Mouse (Mus musculus) forebrain, embryonic 13.5 days (tissue): ENCODE data around the gene Tamm41. TPM values are rescaled to one million over a fixed set of nuclear protein-coding genes. Genes with fewer than 3 reads are reported as not detected.
A peak's percentile ranks its signal among the peaks of the same experiment; 100 is the strongest.

Source experiments
- ATAC-seq: fragments of 200-750 bp; cut with Nextera tagmentation; 2 replicates; pipeline ENCODE4 v1.8.0; 2017
- H3K27ac ChIP-seq: fragments of 300-500 bp; sonication (generic); 2 replicates; pipeline ENCODE4 v1.5.1; 2015; ENCODE audit warnings: inconsistent platforms, mild to moderate bottlenecking, moderate library complexity
- H3K27me3 ChIP-seq: fragments of 300-500 bp; sonication (generic); 2 replicates; pipeline ENCODE4 v1.6.1; 2015; ENCODE audit warnings: mild to moderate bottlenecking, inconsistent platforms
- H3K36me3 ChIP-seq: fragments of 300-500 bp; sonication (generic); 2 replicates; pipeline ENCODE4 v1.6.1; 2015; ENCODE audit warnings: mild to moderate bottlenecking, inconsistent platforms; ENCODE audit not compliant: poor library complexity, severe bottlenecking
- H3K4me1 ChIP-seq: fragments of 300-500 bp; sonication (generic); 2 replicates; pipeline ENCODE4 v1.6.1; 2015; ENCODE audit warnings: inconsistent platforms
- H3K4me2 ChIP-seq: fragments of 300-500 bp; sonication (generic); 2 replicates; pipeline ENCODE4 v1.6.1; 2015; ENCODE audit warnings: inconsistent platforms, mild to moderate bottlenecking, moderate library complexity
- H3K4me3 ChIP-seq: fragments of 300-500 bp; sonication (generic); 2 replicates; pipeline ENCODE4 v1.5.1; 2015; ENCODE audit warnings: mild to moderate bottlenecking, inconsistent platforms
- H3K9ac ChIP-seq: fragments of 300-500 bp; sonication (generic); 2 replicates; pipeline ENCODE4 v1.6.1; 2015; ENCODE audit warnings: mild to moderate bottlenecking, inconsistent platforms
- H3K9me3 ChIP-seq: fragments of 300-500 bp; sonication (generic); replicated peaks from 2 replicates; pipeline ENCODE4 v1.6.1; 2016; ENCODE audit warnings: inconsistent platforms
- WGBS: fragments of 180-500 bp; shearing (Covaris S2); methylation state at CpG from one replicate; pipeline ENCODE4 v1.1.7; 2015; 5-methylcytosine and 5-hydroxymethylcytosine counted together
- polyA plus RNA-seq: library from polyadenylated mRNA; unstranded; fragments of >200 nt; fragmentation: Nextera tagmentation; extraction: Ambion mirVana; gene quantifications from 2 replicates; pipeline ENCODE4 v1.2.1, GENCODE M21; 2015

Tamm41 gene
- polyA plus RNA-seq, 1 experiment from 2014 or later = 70.9 TPM

DNA sequence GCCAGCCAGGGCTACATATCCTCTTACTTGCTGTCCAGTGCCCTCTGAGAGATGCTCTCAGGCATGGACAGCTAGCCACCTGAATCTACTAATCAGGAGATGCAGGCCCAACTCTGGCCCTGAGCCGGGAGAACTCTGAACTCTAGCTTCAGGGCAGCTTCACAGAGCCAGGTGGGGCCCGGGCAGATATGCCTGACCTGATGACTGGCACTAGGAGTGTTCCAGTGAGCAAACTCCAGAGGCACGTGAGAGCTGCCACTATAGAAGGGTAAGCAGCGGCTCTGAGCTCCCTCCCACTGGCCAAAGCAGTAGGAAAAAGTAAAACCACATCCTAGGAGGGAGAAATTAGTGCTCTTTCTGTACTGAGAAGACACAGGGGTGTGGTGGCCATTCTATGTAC is 24.1 kb downstream of the Tamm41 start:
- Histone ChIP-seq H3K27ac (no peak overlapping the region), H3K9me3 (no peaks in the 10 kb centered on the region), H3K4me2 (no peak overlapping the region), H3K4me3 (no peak overlapping the region), H3K27me3 (no peaks in the 10 kb centered on the region), H3K36me3 (peaks cover 80% of the 10 kb centered on the region), H3K4me1 (no peaks in the 10 kb centered on the region), H3K9ac (no peak overlapping the region)
- 93% methylated on average over 4 of the region's 4 CpGs for WGBS
- ATAC-seq = no peak

GRCm38 (mm10) chr6:115011792-115012191 is 25.9 kb downstream of the Tamm41 start:
- Histone ChIP-seq H3K27ac (no peak overlapping the region), H3K4me3 (no peak overlapping the region), H3K27me3 (no peaks in the 10 kb centered on the region), H3K9ac (no peak overlapping the region), H3K4me1 (peaks cover 9% of the 10 kb centered on the region), H3K9me3 (no peaks in the 10 kb centered on the region), H3K36me3 (peaks cover 64% of the 10 kb centered on the region), H3K4me2 (no peak overlapping the region)
- WGBS = 69% methylated on average over 8 of the region's 8 CpGs
- no peak for ATAC-seq

GRCm38 (mm10) chr6:115010815-115011214 is 26.9 kb downstream of the Tamm41 start:
- H3K27ac ChIP-seq = no peak overlapping the region
- 87% methylated on average over 9 of the region's 9 CpGs for WGBS
- H3K36me3 ChIP-seq = peaks cover 54% of the 10 kb centered on the region
- H3K27me3 ChIP-seq = no peaks in the 10 kb centered on the region
- no peak for ATAC-seq
- no peak overlapping the region for H3K9ac ChIP-seq
- no peaks in the 10 kb centered on the region for H3K9me3 ChIP-seq
- peaks cover 11% of the 10 kb centered on the region for H3K4me1 ChIP-seq
- no peak overlapping the region for H3K4me2 ChIP-seq
- no peak overlapping the region for H3K4me3 ChIP-seq

- Histone ChIP-seq H3K4me1 (peaks cover 11% of the 10 kb centered on the region), H3K4me2 (no peak overlapping the region), H3K9ac (no peak overlapping the region), H3K27ac (no peak overlapping the region), H3K9me3 (no peaks in the 10 kb centered on the region), H3K4me3 (no peak overlapping the region), H3K36me3 (peaks cover 54% of the 10 kb centered on the region), H3K27me3 (no peaks in the 10 kb centered on the region)
- no peak for ATAC-seq
- 82% methylated on average over 9 of the region's 9 CpGs for WGBS
Measured at GRCm38 (mm10) chr6:115010304-115010703, 27.4 kb downstream of the Tamm41 start.

- peak; percentile 74 for ATAC-seq
- no peak overlapping the region for H3K4me2 ChIP-seq
- 23% methylated on average over 5 of the region's 5 CpGs for WGBS
- peaks cover 48% of the 10 kb centered on the region for H3K36me3 ChIP-seq
- no peaks in the 10 kb centered on the region for H3K9me3 ChIP-seq
- no peak overlapping the region for H3K9ac ChIP-seq
- peaks cover 11% of the 10 kb centered on the region for H3K4me1 ChIP-seq
- no peak overlapping the region for H3K4me3 ChIP-seq
- H3K27me3 ChIP-seq = no peaks in the 10 kb centered on the region
- no peak overlapping the region for H3K27ac ChIP-seq
Measured at GRCm38 (mm10) chr6:115007728-115008127, 29.9 kb downstream of the Tamm41 start.

DNA sequence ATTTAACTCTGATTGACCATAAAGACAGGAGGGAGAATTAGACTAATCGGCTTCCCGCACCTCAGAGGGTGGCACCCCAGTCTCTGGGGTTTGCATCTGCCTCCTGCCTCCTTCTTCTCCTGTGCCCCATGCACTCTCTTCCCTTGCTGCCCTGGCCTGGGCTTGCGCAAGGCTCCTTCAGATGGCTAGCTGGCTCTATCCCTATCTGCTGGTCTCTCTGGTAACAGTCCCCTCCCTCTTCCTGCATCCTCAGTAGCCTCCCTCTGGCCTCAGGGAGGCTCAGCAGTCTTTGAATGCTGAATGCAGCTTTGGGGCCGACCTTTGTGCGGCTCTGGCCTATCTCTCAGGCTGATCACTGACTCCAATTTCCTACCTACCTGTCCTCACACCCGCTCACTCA is 30.7 kb downstream of the Tamm41 start:
- ATAC-seq = no peak
- Histone ChIP-seq H3K27me3 (no peaks in the 10 kb centered on the region), H3K4me1 (peaks cover 11% of the 10 kb centered on the region), H3K36me3 (peaks cover 46% of the 10 kb centered on the region), H3K9ac (peak overlapping the region; percentile 32; the same call in 1 of the 2 replicates), H3K4me3 (no peak overlapping the region), H3K4me2 (no peak overlapping the region), H3K9me3 (no peaks in the 10 kb centered on the region), H3K27ac (no peak overlapping the region)
- 51% methylated on average over 6 of the region's 6 CpGs for WGBS

DNA sequence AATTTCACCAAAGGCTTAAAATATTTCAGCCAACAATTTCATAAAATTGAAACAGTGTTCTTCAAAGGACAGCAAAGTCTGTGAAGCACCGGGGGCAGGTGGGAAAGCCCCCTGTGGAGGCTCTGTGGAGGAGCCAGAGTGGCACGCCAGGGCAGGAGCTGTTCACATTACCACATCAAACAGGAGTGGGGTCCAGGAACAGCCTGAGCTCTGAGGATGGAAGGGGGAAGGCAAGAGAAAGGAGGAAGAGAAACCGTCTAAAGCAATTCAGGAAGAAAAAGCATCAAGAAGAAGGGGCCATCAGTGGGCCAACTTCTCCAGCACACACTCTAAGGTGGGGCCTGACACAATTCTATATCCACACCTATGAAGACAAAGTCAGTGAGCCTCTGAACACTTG is 31.6 kb downstream of the Tamm41 start:
- Histone ChIP-seq H3K4me1 (peaks cover 11% of the 10 kb centered on the region), H3K27me3 (no peaks in the 10 kb centered on the region), H3K4me3 (no peak overlapping the region), H3K36me3 (peaks cover 42% of the 10 kb centered on the region), H3K4me2 (no peak overlapping the region), H3K9ac (no peak overlapping the region), H3K27ac (no peak overlapping the region), H3K9me3 (no peaks in the 10 kb centered on the region)
- WGBS = 62% methylated on average over 3 of the region's 3 CpGs
- ATAC-seq = no peak

DNA sequence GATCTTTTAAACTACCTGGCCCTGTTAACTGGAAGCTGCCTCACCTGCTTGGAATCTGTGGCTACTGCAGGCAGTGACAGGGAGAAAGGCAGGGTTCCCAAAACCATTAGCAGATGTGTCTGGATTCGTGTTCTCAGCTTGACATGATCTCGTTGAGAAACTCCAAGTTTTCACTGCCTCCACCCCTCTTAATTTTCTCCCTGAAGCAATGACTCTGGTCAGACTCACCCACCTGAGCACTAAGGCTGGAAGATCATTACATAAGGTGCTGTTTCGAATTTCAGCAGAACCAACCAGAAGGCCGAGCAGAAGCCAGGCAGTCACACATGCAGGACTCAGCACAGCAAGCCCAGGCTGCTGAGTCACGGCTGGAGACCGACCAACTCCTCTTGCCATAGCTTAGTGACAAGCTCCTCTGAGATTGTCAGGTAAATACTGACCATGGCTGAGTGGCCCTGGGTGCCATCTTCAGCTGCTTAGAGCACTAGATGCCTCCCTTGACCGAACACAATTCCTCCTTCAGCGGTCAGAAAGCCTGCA is 32.3 kb downstream of the Tamm41 start:
- no peak overlapping the region for H3K4me3 ChIP-seq
- ATAC-seq = no peak
- 91% methylated on average over 8 of the region's 8 CpGs for WGBS

DNA sequence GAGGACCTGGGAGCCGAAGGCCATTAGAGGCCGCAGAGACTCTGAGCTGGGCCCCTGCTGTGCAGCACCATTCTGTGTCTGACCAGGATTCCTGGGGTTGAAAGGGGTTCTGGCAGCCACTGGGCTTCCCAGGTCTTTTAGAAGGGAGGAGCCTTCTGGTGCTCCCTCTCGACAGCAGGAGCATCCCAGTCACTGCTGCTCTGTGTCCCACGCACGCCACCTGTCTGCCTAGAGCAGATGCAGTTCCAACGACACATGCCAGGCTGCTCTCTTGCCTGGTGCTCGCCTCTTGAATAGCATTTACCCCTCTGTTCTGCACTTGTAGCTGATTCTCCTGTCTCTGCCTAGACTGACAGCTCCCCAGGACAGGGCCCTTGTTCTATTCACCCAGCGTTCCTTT is 33.0 kb downstream of the Tamm41 start:
- Histone ChIP-seq H3K4me1 (peaks cover 11% of the 10 kb centered on the region), H3K9ac (no peak overlapping the region), H3K9me3 (no peaks in the 10 kb centered on the region), H3K4me2 (no peak overlapping the region), H3K27me3 (no peaks in the 10 kb centered on the region), H3K4me3 (no peak overlapping the region), H3K36me3 (peaks cover 38% of the 10 kb centered on the region), H3K27ac (no peak overlapping the region)
- WGBS = 69% methylated on average over 8 of the region's 8 CpGs
- ATAC-seq = no peak

More for the DNA sequence above, 32.3 kb downstream of the Tamm41 start:
- Histone ChIP-seq H3K9ac (no peak overlapping the region), H3K27ac (no peak overlapping the region), H3K27me3 (no peaks in the 10 kb centered on the region), H3K4me1 (peaks cover 11% of the 10 kb centered on the region), H3K9me3 (no peaks in the 10 kb centered on the region), H3K4me2 (no peak overlapping the region), H3K36me3 (peaks cover 38% of the 10 kb centered on the region)

DNA sequence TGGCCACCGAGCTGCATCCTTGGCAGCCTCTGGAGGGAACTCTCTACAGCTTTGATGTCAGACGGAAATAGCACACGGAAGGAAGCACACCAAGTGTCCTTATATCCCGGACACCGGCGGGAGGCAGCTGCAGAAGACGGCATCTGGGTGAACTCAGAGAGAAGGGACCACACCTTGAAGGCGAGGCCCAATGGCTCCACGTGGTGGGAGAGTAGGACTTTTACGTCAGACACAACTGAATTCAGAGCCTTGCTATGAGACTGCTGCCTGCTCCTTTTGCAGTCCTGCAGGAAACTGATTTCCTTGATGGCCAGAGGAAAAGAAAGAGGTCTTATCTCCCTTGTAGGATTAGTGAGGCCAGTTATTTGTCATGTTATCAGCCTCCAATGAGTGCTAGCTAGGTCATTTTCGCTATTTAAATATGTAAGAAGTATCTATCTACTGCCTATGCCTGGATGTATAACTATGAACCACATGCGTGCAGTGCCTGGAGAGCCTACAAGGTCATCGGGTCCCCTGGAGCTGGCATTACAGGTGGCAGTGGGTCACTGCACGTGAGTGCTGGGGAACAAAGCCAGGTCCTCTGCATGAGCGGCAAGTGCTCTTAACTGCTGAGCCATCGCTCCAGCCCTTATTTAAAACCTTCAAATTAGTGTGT is 39.2 kb downstream of the Tamm41 start:
- 95% methylated on average over 16 of the region's 16 CpGs for WGBS
- H3K4me3 ChIP-seq = no peak overlapping the region
- no peak overlapping the region for H3K9ac ChIP-seq
- H3K4me2 ChIP-seq = no peak overlapping the region
- H3K27ac ChIP-seq = no peak overlapping the region
- no peaks in the 10 kb centered on the region for H3K27me3 ChIP-seq
- no peaks in the 10 kb centered on the region for H3K4me1 ChIP-seq
- no peak for ATAC-seq
- H3K9me3 ChIP-seq = peaks cover 4% of the 10 kb centered on the region; the same call in 1 of the 2 replicates
- peaks cover 14% of the 10 kb centered on the region for H3K36me3 ChIP-seq

DNA sequence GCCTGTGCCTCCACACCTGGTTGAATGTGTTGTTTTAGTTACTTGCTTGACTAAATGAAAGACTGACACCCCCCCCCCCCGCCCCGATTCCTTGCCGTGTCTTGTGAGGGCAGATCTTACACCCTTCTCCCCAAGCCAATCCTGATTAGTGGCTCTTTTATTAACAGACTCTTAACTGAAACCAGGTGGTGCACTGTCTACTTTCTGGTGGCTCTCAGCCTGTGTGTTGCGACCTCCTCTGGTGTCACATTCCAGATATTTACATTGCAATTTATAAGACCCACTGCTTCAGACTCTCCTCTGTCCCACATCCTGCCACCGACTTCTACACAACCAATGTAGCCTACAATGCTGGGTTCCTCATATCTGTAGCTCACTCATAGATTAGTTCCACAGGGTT is 40.2 kb downstream of the Tamm41 start:
- H3K36me3 ChIP-seq = peaks cover 14% of the 10 kb centered on the region
- peaks cover 4% of the 10 kb centered on the region; the same call in 1 of the 2 replicates for H3K9me3 ChIP-seq
- no peak overlapping the region for H3K4me3 ChIP-seq
- WGBS = 90% methylated on average over 5 of the region's 5 CpGs
- no peak overlapping the region for H3K4me2 ChIP-seq
- H3K4me1 ChIP-seq = no peaks in the 10 kb centered on the region
- no peaks in the 10 kb centered on the region for H3K27me3 ChIP-seq
- no peak for ATAC-seq
- no peak overlapping the region for H3K27ac ChIP-seq
- H3K9ac ChIP-seq = no peak overlapping the region

DNA sequence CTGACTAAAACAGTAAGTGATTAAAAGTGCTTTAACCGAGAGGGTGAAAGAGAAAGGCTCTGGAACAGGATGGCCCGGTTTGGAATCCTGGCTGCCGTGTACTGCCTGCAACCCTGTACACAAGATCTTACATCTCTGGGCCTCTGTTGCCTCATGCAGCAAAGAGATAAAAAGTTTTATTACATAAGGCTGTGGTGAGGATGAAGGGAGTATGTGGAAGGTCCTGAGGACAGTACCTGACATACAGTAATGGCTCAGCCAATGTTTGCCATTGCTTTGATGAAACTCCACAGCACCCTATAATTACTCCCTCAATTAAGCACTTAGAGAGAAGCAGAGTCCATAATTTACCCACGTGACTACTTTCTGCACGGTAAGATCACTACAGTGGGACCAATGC is 40.8 kb downstream of the Tamm41 start:
- ATAC-seq = no peak
- WGBS = 83% methylated on average over 5 of the region's 5 CpGs

GRCm38 (mm10) chr6:114994079-114994478 is 43.6 kb downstream of the Tamm41 start:
- 86% methylated on average over 5 of the region's 5 CpGs for WGBS

More for the DNA sequence above, 40.8 kb downstream of the Tamm41 start:
- Histone ChIP-seq H3K27ac (no peak overlapping the region), H3K4me1 (no peaks in the 10 kb centered on the region), H3K36me3 (peaks cover 14% of the 10 kb centered on the region), H3K4me3 (no peak overlapping the region), H3K4me2 (no peak overlapping the region), H3K9ac (no peak overlapping the region), H3K27me3 (no peaks in the 10 kb centered on the region), H3K9me3 (peaks cover 4% of the 10 kb centered on the region; the same call in 1 of the 2 replicates)

More at GRCm38 (mm10) chr6:114994079-114994478, 43.6 kb downstream of the Tamm41 start:
- Histone ChIP-seq H3K9ac (no peak overlapping the region), H3K27me3 (no peaks in the 10 kb centered on the region), H3K9me3 (peaks cover 4% of the 10 kb centered on the region; the same call in 1 of the 2 replicates), H3K27ac (no peak overlapping the region), H3K36me3 (0 out of 2 replicates have a peak, but pooled peaks cover 4% of the 10 kb centered on the region), H3K4me1 (no peaks in the 10 kb centered on the region), H3K4me2 (no peak overlapping the region), H3K4me3 (no peak overlapping the region)
- no peak for ATAC-seq
